Mouse (Mus musculus) adrenal gland, postnatal 10 days (tissue): ENCODE results near the gene C530008M17Rik. TPM values are rescaled to one million over a fixed set of nuclear protein-coding genes. Genes with fewer than 3 reads are reported as not detected.
"Not testable (repeated sequence)": the region's sequence is repeated elsewhere in the genome, so short reads cannot be mapped to it uniquely, and the experiment has no call there.

Experiments used
- DNase-seq: peaks from one replicate; pipeline ENCODE4 v3.0.0; 2021; ENCODE audit warnings: mixed read lengths
- total RNA-seq, 2 experiments: library from RNA; stranded (reverse); gene quantifications; 2 replicates each; pipeline ENCODE4 v1.2.3; 2021

The C530008M17Rik gene
- total RNA-seq, 2 experiments from 2014 or later = 7.5 to 10.4 TPM

DNA sequence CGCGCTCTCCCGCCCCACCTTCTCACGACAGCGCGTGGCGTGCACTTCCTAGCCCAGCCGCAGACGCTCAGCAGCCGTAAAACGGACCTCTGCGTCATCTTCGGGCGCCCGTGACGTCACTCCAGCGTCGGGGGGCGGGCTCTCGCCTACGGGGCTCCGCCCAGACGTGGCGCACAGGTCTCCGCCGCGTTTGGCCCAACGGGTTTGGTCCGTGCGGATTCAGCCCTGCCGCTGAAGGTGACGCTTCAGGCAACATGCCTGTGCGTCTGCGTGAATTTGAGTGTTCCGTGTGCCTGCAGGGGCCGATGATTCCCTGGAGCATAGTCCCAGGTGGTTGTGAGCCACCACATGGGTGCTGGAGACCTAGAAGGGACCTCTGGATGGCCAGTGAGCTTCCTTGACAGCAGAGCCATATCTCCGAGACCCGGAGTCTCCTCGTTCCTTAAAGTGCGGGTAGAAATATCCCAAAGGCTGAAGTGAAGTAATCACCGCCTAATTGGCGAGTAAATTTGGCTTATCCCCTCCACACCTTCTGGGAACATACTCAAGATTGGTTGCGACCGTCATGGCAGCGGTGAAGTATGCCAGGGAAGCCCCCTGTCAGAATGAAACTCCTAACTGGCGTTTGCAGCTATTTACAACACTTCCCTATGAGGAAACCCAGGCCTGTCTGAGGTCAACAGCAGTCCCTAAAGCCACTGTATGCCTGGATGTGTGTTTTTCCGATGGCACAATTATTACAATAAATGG, 249.3 kb downstream of the C530008M17Rik start, which contains the start of gene Aasdh:
Aasdh (minus strand) TSS at position 110 of the 750 bp plus-strand sequence.
- DNase-seq = peak; percentile 99

- DNase-seq = no peak
Measured at GRCm38 (mm10) chr5:76906155-76906499, 249.8 kb downstream of the C530008M17Rik start.

- no peak for DNase-seq
Measured at GRCm38 (mm10) chr5:76910807-76911206, 254.5 kb downstream of the C530008M17Rik start.

GRCm38 (mm10) chr5:76912522-76912921, 256.2 kb downstream of the C530008M17Rik start:
- not testable (repeated sequence) for DNase-seq

DNA sequence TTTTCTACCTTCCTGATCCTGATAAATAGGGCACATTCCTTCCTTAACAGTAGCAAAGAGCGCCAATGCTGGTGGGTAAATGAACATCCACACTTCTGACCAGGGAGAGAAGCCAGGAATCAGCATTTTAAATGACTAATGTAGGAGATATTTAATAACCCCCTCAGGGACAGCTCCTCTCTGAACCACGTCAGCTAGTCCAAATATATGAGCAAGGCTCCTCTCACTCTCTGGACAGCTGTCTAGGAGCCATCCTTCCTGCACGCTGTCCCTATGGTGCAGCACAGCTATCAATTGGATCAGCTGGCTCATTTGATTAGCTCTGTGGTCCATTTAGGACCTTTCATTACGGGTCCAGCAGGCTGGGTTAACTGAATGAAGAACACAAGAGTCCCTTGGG, 266.5 kb downstream of the C530008M17Rik start:
- no peak for DNase-seq

Other genes with a start within 250 kb of the C530008M17Rik start
- gene Gm7271, start 172.5 kb upstream of the C530008M17Rik start, total RNA-seq = not detected
- 10 to 100 TPM; 27.0 to 45.6 TPM for gene Exoc1, start 127.2 kb upstream of the C530008M17Rik start, total RNA-seq
- 1 to 10 TPM; 5.7 to 6.8 TPM for gene Cep135, start 67.8 kb upstream of the C530008M17Rik start, total RNA-seq
- 10 to 100 TPM; 17.4 to 25.7 TPM for gene Aasdh, start 249.0 kb downstream of the C530008M17Rik start, total RNA-seq